Mouse (Mus musculus) gastrocnemius, postnatal 10 days (tissue): ENCODE data around the gene Smim12. TPM values are rescaled to one million over a fixed set of nuclear protein-coding genes. Genes with fewer than 3 reads are reported as not detected.

Experiments
- DNase-seq: peaks from one replicate; pipeline ENCODE4 v3.0.0; 2021; ENCODE audit warnings: mixed read lengths
- long read RNA-seq, 2 experiments: library from polyadenylated mRNA; stranded (forward); transcript quantifications; one replicate each; pipeline ENCODE4 v2.0.0; 2021
- total RNA-seq, 2 experiments: library from RNA; stranded (reverse); gene quantifications; 2 replicates each; pipeline ENCODE4 v1.2.3; 2021

The Smim12 gene
- 10 to 100 TPM; 29.1 to 32.7 TPM for total RNA-seq
- long read RNA-seq, experiment 1, transcript Smim12-201 (2 exons, 1,022 nt), result major isoform, 36 of 36 reads
- long read RNA-seq, experiment 1, partial matches to known transcripts, result 0 of 36 reads
- long read RNA-seq, experiment 1, other reads (novel, unspliced or antisense), result 0 of 36 reads
- long read RNA-seq, experiment 2, transcript Smim12-201 (2 exons, 1,022 nt), result major isoform, 44 of 45 reads
- long read RNA-seq, experiment 2, partial matches to known transcripts, result 0 of 45 reads
- long read RNA-seq, experiment 2, other reads (novel, unspliced or antisense), result 1 of 45 reads

DNA sequence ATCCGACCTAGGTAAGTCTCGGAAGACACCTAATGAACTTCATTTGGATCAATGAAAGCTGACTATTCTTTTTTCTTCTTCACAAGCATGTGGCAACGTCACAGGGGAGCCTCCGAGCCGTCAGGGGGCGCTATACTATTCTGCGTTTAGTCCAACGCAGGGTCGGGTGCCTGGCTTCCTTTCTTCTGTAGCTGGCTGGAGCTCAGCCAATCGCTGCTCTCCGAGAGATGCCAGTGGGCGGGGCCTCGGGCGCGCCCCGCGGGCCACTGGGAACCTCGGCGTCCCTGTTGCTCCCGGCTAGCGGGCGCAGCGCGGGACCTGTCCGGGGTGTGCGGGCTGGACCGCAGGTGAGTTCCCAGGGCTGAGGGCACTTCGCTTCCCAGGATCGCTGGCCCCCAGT is at the start of gene Smim12:
Smim12 (plus strand) TSS at position 233 of the 400 bp plus-strand sequence.
- DNase-seq, result peak; percentile 100

DNA sequence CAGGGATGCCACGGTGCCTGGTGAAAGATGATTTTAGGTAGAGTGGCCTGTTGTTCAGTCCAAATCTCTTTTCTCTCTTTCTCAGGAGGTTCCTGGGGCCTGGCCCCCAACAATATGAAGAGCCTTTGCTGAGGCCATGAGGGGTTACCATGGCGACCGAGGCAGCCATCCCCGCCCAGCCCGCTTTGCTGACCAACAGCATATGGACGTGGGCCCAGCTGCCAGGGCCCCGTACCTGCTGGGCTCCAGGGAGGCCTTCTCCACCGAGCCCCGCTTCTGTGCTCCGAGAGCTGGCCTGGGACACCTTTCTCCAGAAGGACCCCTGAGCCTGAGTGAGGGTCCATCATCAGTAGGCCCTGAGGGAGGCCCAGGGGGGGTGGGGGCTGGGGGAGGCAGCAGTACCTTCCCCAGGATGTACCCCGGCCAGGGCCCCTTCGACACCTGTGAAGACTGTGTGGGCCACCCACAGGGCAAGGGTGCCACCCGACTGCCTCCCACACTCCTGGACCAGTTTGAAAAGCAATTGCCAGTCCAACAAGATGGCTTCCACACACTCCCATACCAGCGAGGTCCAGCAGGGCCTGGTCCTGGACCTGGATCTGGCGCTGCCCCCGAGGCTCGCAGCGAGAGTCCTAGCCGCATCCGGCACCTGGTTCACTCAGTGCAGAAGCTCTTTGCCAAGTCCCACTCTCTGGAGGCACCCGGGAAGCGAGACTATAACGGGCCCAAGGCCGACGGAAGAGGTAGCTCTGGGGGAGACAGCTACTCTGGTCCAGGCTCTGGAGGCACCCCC is 48.9 kb upstream of the Smim12 start:
- no peak for DNase-seq

DNA sequence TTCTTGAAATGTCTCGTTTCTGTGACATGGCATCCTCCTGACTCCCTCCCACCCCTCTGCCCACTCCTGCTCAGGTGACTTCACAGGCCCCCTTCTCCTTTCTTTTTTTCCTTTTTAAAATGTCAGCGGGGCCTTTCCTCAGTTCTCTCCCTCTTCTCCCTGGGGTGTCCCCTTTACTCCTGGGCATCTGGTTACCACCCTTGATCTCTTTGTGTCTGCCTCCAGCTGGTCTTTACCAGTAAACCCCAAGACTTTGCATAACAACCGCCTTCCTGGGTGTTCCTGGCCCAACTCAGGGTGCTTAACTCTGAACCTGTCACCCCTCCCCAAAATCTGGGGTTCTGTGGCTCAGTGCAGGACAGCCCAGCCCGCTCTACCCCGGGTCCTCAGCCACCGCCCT is 45.0 kb upstream of the Smim12 start:
- no peak for DNase-seq

DNA sequence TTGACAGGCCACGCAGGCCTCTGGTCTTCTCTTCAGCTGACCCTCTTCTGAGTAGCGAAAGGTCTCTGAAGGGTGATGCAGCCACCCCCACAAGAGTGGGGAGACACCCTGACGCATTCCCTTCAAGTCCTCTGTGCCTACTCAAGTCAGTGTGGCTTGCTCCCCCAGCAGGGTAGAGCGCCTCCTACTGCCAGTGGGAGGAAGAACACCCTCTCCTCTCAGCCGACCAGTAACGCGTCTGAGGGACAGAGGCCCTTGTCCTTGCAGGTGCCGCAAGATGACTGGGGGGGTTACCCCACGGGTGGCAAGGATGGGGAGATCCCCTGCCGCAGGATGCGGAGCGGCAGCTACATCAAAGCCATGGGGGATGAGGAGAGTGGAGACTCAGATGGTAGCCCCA is 44.2 kb upstream of the Smim12 start:
- no peak for DNase-seq

DNA sequence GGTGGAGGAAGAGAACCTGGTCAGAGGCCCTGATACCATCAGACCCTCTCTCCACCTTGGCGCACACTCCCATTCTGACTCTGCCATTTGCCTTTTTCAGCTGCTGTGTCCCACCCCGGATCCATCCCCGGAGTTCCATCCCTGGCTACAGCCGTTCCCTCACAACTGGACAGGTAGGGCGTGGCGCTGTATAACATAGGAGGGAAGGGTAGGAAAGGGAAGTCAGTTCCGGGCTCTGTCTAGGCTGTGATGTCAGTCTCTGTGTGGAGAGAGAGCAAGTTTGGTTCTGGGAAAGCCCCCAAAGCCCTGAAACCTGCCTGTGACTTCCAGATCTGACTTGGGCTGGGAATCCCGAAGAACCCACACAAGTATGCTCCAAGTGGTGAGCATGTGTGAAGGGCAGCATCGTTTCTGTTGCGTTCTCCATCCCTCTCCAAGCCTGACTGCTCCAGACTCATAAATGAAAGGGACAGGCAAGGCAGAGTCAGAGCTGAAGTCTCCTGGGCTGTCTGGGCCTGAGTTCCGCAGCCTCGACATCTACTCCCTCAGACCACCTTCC is 43.3 kb upstream of the Smim12 start:
- DNase-seq, result no peak

DNA sequence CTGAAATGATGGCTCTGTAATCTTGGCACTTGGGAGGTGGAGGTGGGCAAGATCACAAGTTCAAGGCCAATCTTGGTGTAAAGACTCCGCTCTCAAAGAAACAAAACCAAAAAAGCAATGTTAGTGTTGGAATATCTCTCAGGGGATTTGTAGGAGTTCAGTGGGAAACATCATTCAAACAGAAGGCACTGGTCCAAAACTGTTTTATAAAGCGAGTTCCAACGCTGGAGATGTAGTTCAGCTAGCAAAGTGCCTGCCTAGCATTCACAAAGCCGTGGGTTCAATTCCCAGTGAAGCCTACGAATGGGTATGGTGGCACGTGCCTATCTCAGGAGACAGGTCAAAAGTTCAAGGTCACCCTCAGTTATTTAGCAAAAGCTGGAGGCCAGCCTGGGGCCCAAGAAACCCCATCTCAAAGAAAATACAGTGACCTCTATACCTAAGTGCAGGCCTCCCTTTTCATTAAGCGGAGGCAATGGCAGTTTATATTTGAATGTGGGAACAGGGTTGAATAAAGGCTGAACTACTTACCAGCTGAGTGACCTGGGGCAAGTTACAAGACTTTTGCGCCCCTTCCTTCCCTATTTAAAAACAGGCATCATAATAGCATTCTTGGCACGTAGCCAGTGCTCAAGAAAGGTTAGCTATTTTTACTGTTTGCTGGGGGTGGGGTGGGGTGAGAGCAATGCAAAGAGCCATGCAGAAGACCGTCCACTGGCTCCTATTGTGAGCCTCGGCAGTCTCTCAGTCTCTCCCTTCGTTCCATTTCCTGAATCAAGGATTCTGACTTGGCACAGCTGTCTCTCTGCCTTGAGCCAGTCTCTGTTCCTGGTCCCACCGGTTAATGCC is 42.6 kb upstream of the Smim12 start:
- DNase-seq, result no peak

DNA sequence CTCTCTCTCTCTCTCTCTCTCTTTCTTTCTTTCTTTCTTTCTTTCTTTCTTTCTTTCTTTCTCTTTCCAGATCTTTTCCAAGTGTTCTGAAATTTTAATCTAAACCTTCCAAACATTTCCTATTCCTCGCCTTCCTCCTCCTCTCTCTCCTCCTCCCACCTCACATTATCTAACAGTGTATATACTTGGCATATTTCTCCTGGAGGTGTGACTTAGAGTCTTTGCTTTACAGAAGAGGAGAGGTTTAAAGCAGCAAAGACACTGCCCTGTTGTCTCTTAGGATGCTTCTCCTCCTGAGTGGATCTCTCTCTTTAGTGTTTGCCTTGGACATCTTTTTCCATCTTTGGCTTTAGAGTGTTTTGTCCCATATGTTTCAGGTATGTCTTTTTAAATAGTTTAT is 40.5 kb upstream of the Smim12 start:
- no peak for DNase-seq

DNA sequence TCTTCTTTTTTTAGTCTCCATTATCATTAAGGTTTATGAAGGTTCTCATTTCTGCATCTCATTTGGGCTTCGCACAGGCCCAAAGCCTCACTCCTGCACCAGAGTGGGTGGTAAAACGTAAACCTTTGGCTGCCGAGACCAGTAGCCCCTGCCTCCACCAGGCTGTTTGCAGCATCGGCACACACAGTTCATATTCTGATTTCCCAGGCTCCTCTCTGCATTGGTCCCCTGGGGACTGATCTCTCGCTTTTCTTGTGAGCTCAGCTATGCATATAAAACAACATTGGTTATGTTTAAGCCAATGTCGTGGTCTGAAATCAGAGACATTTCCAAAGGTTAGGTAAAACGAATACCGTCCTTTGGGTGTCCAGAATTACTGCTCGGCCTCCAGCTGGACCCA is 32.3 kb upstream of the Smim12 start:
- DNase-seq, result no peak

DNA sequence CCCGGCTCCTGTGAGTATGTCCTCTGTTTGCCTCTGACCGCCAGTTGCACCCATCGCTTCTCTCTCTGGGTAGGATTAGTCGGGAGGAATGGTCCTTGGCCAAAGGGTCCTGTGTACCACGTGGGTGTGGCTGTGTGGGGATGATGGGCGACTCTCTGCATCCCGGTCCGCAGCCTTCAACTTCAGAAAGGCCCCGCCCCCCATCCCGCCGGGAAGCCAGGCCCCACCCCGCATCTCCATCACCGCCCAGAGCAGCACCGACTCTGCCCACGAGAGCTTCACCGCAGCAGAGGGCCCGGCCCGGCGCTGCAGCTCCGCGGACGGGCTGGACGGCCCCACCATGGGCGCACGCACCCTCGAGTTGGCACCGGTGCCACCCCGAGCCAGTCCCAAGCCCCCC is 29.1 kb upstream of the Smim12 start:
- no peak for DNase-seq

DNA sequence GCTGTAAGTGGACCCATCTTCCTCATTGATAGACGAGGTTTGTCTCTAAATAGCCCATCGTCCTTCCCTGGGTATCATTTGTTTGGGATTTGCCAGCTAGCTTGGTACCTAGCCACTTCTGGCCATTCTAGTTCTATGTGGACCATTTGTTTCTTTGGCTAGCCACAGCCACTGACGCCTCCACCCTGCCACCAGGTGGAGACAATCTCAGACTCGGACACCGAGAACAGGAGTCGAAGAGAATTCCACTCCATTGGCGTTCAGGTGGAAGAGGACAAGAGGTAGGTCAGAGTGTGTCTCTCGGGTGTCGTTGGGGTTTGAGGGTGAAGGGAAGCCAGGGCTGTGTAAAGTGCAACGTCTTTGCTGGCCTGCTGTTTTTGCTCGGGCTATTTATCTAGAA is 28.5 kb upstream of the Smim12 start:
- no peak for DNase-seq

DNA sequence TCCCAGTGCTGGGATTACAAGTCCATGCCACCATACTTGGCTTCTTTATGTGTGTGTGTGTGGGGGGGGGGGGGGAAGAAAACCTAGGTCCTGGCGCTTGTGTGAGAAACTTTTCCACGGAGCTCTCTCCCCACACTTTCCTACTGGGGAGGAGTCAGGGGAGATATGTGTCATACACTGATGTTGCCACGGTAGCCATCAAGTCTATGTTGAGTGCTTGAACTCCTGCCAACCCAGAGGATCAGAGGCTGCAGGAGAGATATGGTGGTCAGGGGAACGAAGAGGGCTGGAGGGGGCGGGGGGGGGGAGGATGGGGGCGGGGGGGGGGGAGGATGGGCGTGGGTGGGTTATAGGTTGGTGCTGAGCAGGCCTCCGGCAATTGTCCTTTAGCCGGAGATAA is 27.8 kb upstream of the Smim12 start:
- DNase-seq, result no peak

DNA sequence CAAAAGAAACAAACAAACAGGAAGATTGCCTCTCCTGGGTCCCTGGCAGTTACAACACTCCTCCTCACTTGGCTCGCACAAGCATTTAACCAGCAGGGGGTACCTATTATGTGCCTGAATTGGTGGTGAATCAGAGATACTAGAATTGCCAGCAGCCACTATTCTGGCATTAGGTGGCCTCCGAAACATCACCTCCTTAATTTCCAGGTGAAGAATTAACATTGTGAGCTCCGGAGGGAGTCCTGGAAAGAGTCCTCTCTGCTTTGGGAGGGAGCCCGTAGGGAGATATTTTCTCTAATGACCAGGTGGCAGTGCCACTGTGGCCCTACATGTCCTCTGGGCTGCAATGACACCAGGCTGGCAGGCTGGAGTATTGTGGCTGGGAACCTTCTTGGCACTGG is 27.3 kb upstream of the Smim12 start:
- no peak for DNase-seq

DNA sequence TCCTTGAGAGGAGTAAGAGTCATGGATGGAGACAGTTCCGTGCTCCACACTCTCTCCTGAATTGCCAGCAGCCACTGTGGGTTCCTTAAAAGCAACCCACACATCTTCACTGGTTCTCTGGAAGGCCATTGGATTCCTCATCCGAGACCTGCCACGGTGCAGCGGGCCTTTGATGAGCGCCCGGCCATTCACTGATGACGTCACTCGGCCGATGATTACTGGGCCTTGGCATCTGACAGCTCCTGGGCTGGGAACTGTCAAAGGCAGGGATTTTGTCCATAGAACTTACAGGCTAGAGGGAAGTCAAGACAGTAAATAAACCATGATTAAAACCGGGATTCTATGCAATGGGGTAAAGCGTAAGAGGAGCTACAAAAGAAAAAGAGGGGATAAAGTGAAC is 26.5 kb upstream of the Smim12 start:
- no peak for DNase-seq

DNA sequence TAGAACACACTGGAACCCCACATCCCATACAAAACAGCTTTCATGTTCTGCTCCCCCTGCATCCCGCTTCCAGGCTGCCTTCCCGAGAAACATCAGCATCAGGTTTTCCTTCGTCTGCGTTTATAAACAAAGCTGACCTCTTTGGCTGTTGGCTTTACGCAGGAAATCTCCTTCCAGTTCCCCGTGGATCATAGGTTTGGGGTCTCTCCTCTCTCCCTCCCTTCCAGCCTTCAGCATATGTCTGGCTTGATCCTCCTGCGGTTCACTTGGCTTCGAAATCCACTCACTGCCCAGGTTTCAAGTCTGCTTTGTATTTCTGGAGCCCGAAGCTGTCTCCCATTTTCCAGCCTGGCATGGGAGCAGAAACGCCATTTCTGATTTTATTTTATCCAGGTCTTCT is 20.3 kb upstream of the Smim12 start:
- DNase-seq, result no peak

DNA sequence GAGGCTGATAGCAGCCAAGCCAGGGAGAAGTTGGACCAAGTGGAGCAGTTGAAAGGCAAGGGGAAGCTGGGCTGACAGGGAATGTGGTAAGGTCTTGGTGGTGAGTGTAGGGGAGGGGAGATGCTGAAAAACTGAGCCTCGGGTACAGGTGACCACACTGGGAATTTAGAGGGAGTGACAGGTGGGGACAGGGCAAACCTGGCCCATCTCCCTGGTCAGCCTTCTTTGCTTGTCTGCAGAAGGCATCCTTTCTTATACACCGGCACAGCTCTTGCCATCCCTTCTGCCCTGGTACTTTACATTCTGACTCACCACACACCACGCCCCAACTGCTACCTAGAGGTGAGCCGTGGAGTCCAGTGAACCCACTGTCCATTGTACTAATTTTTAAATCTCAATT is 19.8 kb upstream of the Smim12 start:
- DNase-seq, result no peak

DNA sequence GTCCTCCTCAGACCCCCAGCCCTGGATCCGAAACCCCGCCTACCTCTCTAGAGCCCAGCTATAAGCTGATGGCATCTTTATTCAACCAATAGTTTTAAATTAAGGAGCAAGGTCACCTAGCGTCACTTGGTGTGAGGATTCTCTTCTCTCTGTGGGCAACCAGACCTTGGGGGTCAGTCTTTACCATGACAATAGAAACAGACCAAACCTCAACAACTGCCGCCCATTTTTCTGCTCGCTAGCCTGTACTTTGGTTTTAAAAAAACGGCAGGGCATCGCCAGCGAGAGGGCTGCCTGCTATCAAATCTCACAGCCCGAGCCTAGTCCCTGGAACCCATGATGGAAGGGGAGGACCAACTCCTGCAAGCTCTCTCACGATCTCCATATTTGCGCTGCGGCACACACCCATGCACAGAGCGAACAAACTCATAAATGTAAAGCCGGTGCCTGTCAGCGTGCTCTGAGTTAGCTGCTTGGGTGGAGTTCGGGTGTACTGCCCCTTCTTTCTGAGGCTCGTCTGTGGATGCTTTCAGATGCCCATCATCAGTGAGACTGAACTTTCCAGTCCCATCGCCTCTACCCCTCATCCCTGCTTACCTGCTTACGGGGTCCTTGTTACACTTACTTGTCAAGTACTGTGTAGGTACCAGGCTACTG is 19.0 kb upstream of the Smim12 start:
- no peak for DNase-seq

DNA sequence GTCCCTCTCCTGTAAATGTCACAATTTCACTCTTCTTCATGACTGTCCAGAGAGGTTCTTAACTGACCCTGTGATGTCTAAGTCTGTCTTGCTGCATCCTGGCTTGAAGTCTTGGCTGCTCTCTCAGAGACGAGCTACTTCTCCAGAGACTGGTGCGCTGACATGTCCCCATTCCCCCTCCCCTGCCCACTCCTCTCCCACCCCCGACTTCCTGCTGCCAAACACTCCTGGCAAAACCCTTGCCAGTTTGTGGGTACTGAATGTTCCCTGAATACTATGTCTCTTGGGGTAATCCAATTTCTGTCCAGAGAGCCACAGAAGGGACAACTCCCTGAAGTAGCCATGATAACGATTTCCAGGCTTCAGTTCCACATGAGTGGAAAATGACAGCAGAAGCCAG is 17.5 kb upstream of the Smim12 start:
- DNase-seq, result no peak

DNA sequence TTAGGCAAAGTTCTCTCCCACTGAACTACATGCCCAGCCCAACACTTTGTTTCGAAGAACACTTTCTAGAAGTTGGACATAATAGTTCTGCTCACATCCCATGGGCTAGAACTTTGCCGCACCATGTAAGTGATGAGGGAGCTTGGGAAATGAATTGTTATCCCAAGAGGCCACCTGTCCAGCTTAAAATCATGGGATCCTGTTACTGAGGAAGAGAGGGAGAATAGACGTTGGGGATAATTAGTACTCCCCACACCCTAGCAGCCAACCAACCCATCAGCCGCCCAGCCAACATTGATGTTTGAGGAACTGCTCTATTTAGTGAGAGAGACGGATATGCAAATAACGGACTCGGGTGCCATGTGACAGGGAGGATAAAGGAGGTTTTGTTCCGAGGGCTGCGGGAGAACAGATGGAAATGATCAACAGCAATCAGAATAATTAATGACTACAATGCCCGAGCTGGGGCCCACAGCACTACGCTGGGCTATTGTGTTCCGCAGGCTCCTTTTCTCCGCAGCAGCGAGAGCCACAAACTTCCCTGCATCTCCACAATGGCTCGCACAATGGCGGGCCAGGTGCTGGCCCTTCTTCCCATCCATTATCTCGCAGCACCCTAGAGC is 16.4 kb upstream of the Smim12 start:
- no peak for DNase-seq

DNA sequence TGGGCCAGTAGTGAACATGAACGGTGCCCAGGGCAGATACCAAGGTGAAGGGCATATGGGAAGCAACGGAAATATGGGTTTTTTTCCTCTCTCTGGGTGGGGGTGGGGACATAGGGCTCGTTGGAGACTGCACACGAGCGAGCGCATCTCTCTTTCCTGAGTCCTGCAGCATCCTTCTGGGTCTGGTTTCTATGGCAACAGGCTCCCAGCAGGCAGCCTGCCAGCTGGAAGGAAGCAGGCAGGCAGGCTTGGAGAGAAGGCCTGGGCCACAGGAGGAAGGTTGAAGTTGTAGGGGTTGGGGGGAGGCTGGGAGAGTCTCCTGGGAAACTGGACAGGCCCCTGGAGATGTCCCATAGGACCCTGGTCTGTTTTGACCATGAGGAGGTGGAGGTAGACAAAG is 11.6 kb upstream of the Smim12 start:
- DNase-seq, result no peak

DNA sequence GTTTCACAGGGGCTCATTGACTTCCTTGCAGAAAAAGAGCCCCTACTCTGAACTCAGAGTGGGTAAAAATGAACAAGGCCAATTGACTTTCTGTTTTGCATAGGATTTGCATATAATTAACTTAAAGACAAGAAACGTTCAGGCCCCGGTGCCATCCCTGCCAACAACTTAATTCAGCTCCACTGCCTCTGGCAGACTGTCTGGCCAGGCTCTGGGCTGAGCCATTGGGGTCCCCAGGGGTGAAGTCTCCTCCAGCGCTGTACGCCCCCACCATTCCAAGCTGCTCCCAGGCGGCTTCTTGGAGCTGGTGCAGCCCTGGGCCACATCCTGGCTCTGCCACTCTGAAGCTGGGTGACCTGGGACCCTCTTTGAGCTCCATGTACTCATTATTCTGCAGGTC is 11.0 kb upstream of the Smim12 start:
- no peak for DNase-seq

DNA sequence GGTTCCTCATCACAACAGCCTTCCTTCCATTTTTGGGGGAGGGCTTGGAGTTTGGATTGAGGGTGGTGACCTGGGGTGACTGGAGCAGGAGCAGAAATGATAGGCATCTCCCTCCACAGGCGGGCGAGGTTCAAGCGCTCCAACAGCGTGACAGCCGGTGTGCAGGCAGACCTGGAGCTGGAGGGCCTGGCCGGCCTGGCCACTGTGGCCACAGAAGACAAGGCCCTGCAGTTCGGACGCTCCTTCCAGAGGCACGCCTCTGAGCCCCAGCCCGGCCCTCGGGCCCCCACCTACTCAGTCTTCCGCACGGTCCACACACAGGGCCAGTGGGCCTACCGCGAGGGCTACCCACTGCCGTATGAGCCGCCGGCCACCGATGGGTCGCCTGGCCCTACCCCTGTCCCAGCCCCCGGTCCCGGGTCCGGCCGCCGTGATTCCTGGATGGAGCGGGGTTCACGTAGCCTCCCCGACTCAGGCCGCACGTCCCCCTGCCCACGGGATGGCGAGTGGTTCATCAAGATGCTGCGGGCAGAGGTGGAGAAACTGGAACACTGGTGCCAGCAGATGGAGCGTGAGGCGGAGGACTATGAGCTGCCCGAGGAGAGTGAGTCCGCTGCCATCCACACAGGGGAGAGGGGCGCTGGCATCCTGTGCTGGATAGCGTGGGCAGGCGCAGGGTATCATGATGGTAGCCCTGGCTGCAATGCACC is 10.0 kb upstream of the Smim12 start:
- no peak for DNase-seq
